Mouse (Mus musculus) kidney, postnatal 10 days (tissue): ENCODE results near the gene Olfr20.
A peak's percentile ranks its signal among the peaks of the same experiment; 100 is the strongest.
"Not testable (repeated sequence)": the region's sequence is repeated elsewhere in the genome, so short reads cannot be mapped to it uniquely, and the experiment has no call there.

Experiments used
- DNase-seq: peaks from one replicate; pipeline ENCODE4 v3.0.0; 2021; ENCODE audit warnings: mixed read lengths

The Olfr20 gene

GRCm38 (mm10) chr11:73350483-73350882 is at the start of gene Olfr20:
Gene Olfr20 (plus strand): TSS chr11:73350783.
- DNase-seq, result no peak

DNA sequence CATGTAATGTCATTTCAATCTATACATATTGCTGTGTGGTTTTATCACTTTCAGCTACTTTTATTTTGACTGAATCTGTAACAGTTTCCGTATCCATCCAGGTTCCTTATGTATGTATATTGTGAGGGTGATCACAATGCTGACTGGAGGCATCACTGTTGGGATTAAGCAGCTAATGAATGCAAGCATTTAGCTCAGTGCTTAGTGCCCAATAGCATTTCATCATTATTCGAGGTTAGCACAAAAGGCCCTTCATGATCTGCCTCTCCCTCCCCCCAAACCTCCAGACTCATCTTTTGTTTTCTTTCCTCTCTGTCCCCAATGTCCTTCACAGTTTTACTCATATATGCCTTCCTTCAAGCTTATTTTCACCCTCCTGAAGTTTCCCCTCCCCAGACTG is 47.5 kb upstream of the Olfr20 start:
- DNase-seq, result no peak

DNA sequence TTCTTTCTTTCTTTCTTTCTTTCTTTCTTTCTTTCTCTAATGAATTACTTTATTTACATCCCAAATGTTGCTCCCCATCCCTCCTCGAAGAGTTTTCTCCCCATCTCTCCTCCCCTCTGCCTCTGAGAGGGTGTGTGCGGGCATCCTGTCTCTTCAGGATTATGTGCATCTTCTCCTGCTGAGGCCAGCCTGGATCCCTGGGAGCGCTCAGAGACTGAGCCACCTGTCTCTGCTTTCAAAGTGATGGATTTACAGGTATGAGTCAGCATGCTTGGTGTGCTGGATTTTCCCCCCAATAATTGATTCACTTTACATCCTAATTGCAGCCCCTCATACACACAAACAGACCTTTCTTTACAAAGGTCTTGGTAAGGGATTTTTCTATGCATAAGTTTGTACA is 34.6 kb upstream of the Olfr20 start:
- DNase-seq, result no peak

DNA sequence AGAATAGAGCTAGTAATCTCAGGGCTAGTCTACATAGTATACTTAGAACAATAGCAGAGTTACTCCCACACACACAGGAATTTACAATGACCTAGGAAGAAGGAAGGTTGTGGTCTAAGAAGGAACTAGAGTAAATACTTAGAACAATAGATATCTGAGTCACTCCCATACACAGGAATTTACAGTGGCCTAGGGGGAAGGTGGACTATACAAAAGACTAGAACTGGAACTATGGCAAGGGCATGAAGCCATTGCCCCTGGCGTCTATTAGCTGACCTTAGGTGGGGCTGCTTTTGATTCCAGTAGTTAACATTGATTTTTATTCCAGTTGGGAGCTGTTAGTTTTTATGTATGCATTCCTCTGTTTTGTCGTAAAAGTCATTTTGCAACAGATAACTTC is 32.0 kb upstream of the Olfr20 start:
- DNase-seq, result not testable (repeated sequence)

DNA sequence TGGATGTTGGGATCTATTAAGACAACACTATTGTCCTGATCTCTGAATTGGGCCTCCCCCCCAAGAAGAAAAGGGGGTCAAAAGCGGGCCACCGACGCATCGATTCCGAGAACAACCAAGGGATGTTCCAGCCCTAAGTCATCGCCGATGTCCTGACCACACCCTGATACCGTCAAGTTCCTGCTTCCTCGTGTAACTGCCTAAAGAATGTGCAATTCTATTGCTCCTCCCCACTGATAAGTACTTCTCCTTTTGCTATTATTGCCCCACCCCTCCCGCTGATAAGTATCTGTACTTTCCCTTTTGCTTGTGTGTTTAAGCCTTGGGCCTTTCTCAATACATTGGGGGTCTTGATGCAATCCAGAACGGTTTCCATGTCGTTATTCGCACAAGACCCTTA is 29.5 kb upstream of the Olfr20 start:
- DNase-seq, result not testable (repeated sequence)

DNA sequence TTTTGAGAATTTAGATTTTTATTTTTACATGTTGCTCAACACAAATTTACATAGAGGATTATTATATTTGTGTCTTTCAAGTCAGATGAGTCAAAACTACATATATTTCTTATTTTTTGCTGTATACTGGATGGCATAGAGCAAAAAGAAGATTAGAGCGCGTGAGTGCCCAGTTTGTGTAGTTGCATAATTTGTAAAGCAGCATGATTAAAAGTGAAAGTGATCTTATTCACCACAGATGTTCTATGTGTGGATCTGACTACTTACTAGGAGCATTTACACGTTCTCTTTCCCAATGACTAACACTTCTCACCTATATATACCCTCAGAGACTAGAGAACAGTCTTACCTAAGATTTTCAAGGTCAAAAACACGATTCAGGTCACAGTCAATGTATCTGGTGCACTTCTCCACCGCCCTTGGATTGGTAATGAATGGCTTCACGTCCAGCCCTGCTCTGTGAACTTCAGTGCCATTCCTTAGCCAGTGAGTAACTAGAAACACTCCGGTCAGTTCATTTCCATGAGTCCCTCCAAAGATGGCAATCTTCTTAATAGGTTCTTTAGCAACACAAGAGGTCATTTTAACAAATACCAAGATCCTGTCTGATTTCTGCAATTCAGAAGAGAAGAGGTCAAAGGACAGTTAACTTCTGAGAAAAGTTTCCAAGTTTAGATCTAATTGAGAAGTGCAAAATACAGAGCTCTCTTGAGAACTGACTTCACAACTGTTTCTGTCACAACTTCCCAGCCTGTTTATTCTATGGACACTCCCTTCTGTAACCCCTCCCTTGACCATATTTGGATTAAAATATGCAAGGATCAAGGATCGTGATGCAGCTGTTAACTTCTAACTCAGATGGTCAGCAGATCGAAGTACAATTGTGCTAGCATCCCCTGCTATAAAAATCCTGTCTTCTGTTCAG is 26.4 kb upstream of the Olfr20 start:
- peak; percentile 12 for DNase-seq

DNA sequence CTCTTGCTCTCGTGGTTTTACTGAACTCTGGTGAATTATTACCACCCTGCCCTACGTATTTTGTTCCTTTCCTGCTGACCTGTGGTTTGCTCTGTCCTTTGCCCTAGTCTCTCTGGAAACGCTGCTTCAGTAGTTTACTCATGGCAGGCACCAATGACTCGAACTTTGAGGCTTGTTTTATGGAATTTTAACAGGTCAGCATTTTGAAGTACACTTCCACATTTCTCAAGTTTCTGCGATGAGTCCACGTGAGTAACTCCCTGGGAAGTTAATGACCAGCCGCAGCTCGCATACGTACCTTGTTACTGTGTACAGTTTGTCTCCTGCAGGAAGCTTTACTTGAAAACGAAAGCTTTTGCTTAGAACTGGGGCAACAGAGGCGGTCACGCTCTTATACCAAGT is 24.1 kb upstream of the Olfr20 start:
- DNase-seq, result peak; percentile 70

DNA sequence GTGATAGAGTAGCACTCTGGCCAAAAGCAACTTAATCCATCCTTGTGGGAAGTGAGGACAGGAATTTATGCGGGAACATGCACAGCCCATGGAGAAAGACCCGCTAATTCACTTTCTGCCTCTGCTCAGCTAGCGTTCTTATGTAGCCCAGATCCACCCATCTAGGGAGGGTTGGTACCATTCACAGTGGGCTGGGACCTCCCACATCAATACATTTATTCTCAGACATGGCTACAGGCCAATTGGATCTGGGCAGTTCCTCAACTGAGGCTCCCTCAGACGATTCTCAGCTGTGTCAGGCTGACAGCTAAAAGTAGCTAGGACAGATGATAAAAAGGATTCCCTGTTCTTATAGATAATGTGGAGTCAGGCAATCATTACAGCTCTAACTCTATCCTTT is 23.2 kb upstream of the Olfr20 start:
- no peak for DNase-seq

DNA sequence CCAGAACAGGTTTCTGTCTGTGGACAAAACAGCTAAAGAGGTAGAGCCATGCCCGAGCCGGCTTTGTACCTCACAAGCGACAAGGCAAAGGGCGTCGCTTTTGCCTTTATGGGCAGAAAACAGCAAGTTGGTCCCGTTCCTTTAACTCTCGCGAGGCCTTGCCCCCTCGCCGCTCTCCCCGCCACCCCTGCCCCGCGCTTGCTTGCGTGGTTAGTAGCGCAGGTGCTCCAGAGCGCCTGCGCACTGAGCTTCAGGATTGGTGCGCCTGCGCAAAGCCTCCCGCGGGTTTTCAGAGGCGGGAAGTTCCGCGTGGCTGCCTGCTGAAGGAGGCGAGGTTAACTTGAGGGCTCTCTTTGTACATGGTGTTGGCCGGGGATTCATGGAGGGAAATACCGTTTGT is 21.1 kb upstream of the Olfr20 start, which contains the start of the genes Aspa, Gm49340 and Spata22:
Aspa (minus strand) TSS at position 155 of the 400 bp plus-strand sequence.
Gm49340 (plus strand) TSS at position 300 of the 400 bp plus-strand sequence.
Spata22 (plus strand) TSS at position 300 of the 400 bp plus-strand sequence.
- no peak for DNase-seq

- DNase-seq, result no peak
Observed at GRCm38 (mm10) chr11:73333357-73333756, 17.2 kb upstream of the Olfr20 start.

- no peak for DNase-seq
Observed at GRCm38 (mm10) chr11:73336919-73337318, 13.7 kb upstream of the Olfr20 start.

GRCm38 (mm10) chr11:73370946-73371345 is 20.4 kb downstream of the Olfr20 start, which contains the start of gene Olfr376:
Gene Olfr376 (plus strand): TSS chr11:73371246.
- DNase-seq, result no peak

- DNase-seq, result peak; percentile 24
Observed at GRCm38 (mm10) chr11:73395374-73395773, 44.8 kb downstream of the Olfr20 start.

- DNase-seq, result no peak
Observed at GRCm38 (mm10) chr11:73399514-73399913, 48.9 kb downstream of the Olfr20 start, which contains the start of gene Olfr1. Gene Olfr1 (minus strand): TSS chr11:73399614.
